Mouse (Mus musculus) T-helper 2 cell (primary cell): ENCODE results near the gene Slc3a2.

Experiments
- in situ Hi-C: fragments of 300-600 bp; cut with MboI, MseI; formaldehyde crosslinking; loops from one replicate; pipeline ENCODE4 v1.15.1; 2025; ENCODE audit warnings: high pct_unique_total_duplicates

Slc3a2 gene

DNA sequence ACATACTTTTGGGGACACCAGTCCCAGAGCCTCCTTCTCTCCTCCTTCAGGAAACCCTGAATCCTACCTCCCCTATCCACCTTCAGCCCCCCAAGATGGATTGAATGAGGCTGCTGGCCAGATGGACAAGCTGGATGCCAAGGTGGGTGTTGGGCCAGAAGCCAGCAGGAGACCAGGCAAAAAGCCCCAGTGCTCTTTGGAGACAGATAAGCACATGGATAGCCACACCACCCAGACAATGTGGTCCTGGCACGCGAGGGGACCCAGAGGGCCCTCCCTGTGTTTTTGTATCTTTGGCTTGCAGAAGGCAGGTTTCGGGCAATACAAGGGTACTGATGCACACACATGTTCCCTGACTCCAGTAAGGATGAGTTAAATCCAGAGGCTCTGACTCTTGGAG, 58.3 kb downstream of the Slc3a2 start:
- in situ Hi-C loops, result no loop called here

DNA sequence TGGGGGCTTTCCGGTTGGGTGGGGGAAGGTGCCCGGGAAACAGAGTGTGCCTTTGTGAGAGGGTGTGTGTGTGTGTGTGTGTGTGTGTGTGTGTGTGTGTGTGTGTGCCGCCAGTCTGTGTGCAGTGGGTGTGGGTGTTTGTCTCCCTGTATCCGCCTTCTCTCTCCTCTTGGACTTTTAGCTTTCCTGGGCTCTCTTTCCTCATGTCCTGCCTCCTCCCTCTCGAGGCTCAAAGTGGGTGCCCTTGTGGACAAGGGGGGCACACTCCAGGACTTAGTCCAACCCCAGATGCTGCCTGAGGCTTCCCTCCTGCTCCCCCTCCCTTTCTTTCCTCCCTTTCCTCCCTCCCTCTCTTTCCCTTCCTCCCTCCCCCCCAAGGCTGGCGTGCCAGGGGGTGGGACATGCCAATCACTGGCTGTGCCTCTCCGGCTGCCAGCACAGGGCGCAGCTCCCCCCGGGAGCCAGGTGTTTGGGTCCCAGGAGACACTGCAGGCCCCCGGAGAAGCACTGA, 59.2 kb downstream of the Slc3a2 start:
- in situ Hi-C loops, result no loop called here

DNA sequence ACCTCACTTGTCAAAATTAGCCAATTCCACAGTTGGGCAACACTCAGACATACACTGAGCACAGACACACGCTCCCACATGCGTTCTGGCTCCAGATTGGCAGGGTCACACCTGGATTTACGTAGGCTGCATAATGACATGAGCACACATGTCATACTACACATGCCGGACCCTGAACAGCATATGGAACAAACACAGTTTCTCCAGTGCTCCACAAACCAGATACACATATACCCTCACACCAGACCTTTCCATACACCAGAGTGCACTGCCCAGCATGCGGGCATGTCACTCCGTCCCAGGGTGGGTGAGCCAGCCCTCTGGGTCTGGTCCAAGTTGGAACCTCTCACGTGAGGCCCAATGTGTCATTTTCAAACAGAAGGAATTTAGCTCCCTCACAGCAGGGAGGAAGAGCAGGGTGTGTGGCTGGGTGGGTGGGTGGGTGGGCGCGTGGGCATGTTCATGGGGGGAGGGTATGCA, 59.8 kb downstream of the Slc3a2 start, which contains the start of gene Chrm1:
Chrm1 (plus strand) TSS at position 430 of the 480 bp plus-strand sequence.
- in situ Hi-C loops, result no loop called here

DNA sequence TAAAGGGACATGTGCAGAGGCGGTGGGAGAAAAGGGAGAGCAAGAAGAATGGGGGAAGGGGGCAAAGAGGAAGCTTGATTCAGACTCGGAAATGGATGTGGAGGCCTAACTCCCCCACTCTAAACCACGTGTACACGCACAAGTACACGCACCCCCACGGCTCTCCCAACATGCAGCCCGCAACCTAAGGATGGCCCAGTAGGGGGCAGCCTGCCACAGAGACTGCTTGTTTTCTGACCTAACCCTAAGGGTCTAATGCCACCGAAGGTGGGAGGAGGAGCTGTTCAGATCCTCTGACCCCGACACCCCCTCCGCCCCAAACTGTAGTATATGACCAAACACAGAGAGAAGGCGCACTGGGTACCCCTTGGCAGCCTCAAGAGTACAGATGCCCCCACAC, 60.8 kb downstream of the Slc3a2 start:
- in situ Hi-C loops, result no loop called here

DNA sequence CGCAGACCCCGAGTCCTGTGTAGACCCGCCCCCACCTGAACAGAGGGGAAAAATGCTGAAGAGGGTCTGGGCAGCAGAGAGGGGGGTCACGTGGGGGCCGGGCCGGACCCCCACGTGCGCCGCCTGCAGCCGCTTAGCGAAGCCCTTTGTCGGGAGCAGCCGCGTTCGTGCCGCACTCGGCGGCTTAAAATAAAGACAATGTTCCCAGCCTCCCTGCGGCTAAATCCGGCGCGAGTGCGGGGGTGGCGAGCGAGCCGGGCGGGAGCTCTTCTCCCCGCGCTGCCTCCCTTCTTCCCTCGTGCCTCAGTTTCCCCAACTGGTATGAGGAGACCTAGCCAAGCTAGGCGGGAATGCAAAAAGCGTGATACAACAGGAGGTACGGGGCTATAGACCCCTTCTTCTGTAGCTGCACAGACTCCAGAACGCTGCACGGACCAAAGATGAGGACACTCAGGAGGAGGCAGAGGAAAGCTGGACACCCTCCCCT, 61.3 kb downstream of the Slc3a2 start:
- in situ Hi-C loops, result no loop called here
